Mouse (Mus musculus): ENCODE results near the gene Nudt14.

DNA sequence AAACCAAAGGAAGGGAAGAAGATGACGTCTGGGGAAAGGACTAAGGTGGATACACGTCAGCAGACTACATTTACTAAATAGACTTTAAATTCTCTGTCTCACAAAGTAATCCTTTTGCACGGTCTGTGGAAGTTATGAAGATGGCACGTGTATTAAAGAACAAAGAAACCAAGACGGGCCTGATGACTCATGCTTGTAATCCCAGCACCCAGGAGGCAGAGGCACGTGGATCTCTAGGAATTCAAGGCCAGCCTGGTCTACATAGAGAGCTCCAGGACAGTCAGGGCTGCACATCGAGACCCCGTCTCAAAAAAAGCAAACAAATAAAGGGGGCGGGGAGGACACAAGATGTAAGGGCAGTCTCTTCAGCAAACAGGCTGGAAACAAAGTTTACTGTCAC is 32.8 kb upstream of the Nudt14 start:
- TF ChIP-seq CTCF (IDR thresholded peaks at IDR 0.05) (no peak), EP300 (IDR thresholded peaks at IDR 0.05) (no peak)
